Mouse (Mus musculus): Measurements from ENCODE around the gene P2rx3. TPM values are rescaled to one million over a fixed set of nuclear protein-coding genes. Genes with fewer than 3 reads are reported as not detected.

P2rx3 gene
- 0.67 and 0.87 TPM in 2 replicates for polyA plus RNA-seq (2016; fragmentation: Nextera tagmentation; extraction: Ambion mirVana)

GRCm38 (mm10) chr2:85037047-85038026, at the start of gene P2rx3, which contains the start of gene Ssrp1:
Gene P2rx3, minus strand, starts transcription at chr2:85037462.
Gene Ssrp1, plus strand, starts transcription at chr2:85037234.
- Histone ChIP-seq H3K4me1 (replicated peaks) (peaks cover 15% of the 10 kb centered on the region), H3K4me3 (peak within 1 kb of the TSS; percentile 70), H3K27ac (ENCODE audit: poor library complexity, severe bottlenecking) (peak within 1 kb of the TSS; percentile 69), H3K4me2 (peak within 1 kb of the TSS; percentile 77), H3K36me3 (peaks cover 32% of the 10 kb centered on the region), H3K27me3 (replicated peaks) (no peaks in the 10 kb centered on the region), H3K9ac (peak within 1 kb of the TSS; percentile 94), H3K9me3 (replicated peaks) (no peaks in the 10 kb centered on the region)
- WGBS: under 1% methylated on average over 65 of the region's 66 CpGs
- peak; percentile 95 for ATAC-seq (ENCODE audit: insufficient number of reproducible peaks, low FRiP score)

DNA sequence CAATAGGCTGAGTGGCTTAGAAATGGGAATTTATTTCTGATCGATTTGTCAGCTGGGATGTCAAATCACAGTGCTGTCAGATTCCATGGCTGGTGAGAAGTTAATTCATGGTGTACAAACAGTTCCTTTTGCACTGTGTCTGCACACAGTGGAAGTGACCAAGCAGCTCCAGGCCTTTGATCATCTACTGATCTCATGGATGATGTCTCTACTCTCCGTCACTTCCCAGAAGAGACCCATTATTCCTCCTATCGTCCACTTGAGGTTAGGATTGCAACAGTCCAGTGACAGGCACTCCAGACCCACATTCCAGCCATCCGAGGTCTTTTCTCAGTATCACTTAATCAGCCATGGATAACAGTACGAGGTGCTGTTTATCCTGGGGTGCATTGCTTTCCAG, 36.5 kb upstream of the P2rx3 start:
- WGBS: 59% methylated on average over 5 of the region's 5 CpGs
- ATAC-seq (ENCODE audit: insufficient number of reproducible peaks, low FRiP score): no peak

GRCm38 (mm10) chr2:85071921-85072320, 34.7 kb upstream of the P2rx3 start:
- Histone ChIP-seq H3K9me3 (replicated peaks) (no peaks in the 10 kb centered on the region), H3K4me2 (no peak overlapping the region), H3K36me3 (peaks cover 44% of the 10 kb centered on the region), H3K4me3 (no peak overlapping the region), H3K27ac (ENCODE audit: poor library complexity, severe bottlenecking) (no peak overlapping the region), H3K27me3 (replicated peaks) (no peaks in the 10 kb centered on the region), H3K4me1 (replicated peaks) (peaks cover 13% of the 10 kb centered on the region), H3K9ac (no peak overlapping the region)
- 91% methylated on average over 5 of the region's 5 CpGs for WGBS
- ATAC-seq (ENCODE audit: insufficient number of reproducible peaks, low FRiP score): no peak

More for the DNA sequence above, 36.5 kb upstream of the P2rx3 start:
- Histone ChIP-seq H3K27ac (ENCODE audit: poor library complexity, severe bottlenecking) (no peak overlapping the region), H3K36me3 (peaks cover 44% of the 10 kb centered on the region), H3K9ac (no peak overlapping the region), H3K4me3 (no peak overlapping the region), H3K9me3 (replicated peaks) (no peaks in the 10 kb centered on the region), H3K27me3 (replicated peaks) (no peaks in the 10 kb centered on the region), H3K4me1 (replicated peaks) (0 out of 2 replicates have a peak, but pooled peaks cover under 1% of the 10 kb centered on the region), H3K4me2 (no peak overlapping the region)

DNA sequence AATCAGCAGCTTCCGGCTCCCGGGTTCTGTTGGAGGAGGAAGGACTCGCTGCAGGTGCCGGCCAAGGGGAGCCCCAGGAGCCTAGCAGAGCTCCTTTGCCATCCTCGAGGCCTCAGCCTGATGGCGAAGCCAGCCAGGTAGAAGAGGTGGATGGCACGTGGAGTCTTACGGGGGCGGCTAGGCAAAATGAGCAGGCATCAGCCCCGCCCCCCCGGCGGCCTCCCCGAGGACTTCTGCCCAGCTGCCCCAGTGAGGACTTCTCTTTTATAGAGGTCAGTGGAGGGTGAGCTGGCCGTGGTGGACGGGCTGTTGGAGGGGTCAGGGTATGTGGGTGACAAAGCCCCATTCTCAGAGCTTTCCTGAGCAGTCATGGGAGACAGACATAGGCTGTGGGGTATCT, 32.8 kb upstream of the P2rx3 start:
- H3K9ac ChIP-seq: no peak overlapping the region
- H3K4me1 ChIP-seq (replicated peaks): peaks cover 13% of the 10 kb centered on the region
- WGBS: 70% methylated on average over 15 of the region's 15 CpGs
- H3K9me3 ChIP-seq (replicated peaks): no peaks in the 10 kb centered on the region
- no peak overlapping the region for H3K4me2 ChIP-seq
- no peak overlapping the region for H3K27ac ChIP-seq (ENCODE audit: poor library complexity, severe bottlenecking)
- ATAC-seq (ENCODE audit: insufficient number of reproducible peaks, low FRiP score): no peak
- no peaks in the 10 kb centered on the region for H3K27me3 ChIP-seq (replicated peaks)
- H3K4me3 ChIP-seq: no peak overlapping the region
- peaks cover 51% of the 10 kb centered on the region for H3K36me3 ChIP-seq

GRCm38 (mm10) chr2:85068626-85069025, 31.4 kb upstream of the P2rx3 start:
- Histone ChIP-seq H3K27me3 (replicated peaks) (no peaks in the 10 kb centered on the region), H3K9ac (no peak overlapping the region), H3K9me3 (replicated peaks) (no peaks in the 10 kb centered on the region), H3K27ac (ENCODE audit: poor library complexity, severe bottlenecking) (no peak overlapping the region), H3K4me2 (no peak overlapping the region), H3K4me1 (replicated peaks) (peaks cover 13% of the 10 kb centered on the region), H3K36me3 (peaks cover 53% of the 10 kb centered on the region), H3K4me3 (no peak overlapping the region)
- no peak for ATAC-seq (ENCODE audit: insufficient number of reproducible peaks, low FRiP score)
- WGBS: 79% methylated on average over 2 of the region's 2 CpGs

- 62% methylated on average over 10 of the region's 10 CpGs for WGBS
- H3K27me3 ChIP-seq (replicated peaks): no peaks in the 10 kb centered on the region
- no peaks in the 10 kb centered on the region for H3K9me3 ChIP-seq (replicated peaks)
- H3K9ac ChIP-seq: no peak overlapping the region
- peaks cover 54% of the 10 kb centered on the region for H3K36me3 ChIP-seq
- H3K4me1 ChIP-seq (replicated peaks): peaks cover 13% of the 10 kb centered on the region
- no peak overlapping the region for H3K4me2 ChIP-seq
- no peak for ATAC-seq (ENCODE audit: insufficient number of reproducible peaks, low FRiP score)
- no peak overlapping the region for H3K27ac ChIP-seq (ENCODE audit: poor library complexity, severe bottlenecking)
- H3K4me3 ChIP-seq: no peak overlapping the region
These were observed 30.8 kb upstream of the P2rx3 start for GRCm38 (mm10) chr2:85067903-85068625.

DNA sequence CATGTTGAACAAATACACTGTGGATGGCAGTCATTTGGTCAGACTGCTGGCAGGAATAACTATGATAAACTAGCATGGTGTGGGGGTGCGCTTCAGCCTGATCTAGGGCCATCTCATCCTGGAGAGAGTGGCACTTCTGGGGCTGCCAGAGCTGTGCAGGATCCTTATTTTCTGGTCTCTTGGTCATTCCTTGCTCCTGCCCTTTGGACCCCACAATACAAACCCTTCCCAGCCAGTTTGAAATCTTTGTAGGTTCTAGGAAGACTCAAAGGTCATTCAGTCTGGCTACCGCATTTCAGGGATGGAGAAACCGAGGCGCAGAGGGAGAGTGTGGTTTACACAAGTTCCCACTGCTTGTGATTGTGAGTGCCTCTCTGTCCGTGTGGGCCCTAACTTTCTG, 29.7 kb upstream of the P2rx3 start:
- Histone ChIP-seq H3K4me2 (no peak overlapping the region), H3K4me3 (no peak overlapping the region), H3K27me3 (replicated peaks) (no peaks in the 10 kb centered on the region), H3K9me3 (replicated peaks) (no peaks in the 10 kb centered on the region), H3K4me1 (replicated peaks) (peaks cover 13% of the 10 kb centered on the region), H3K36me3 (peaks cover 54% of the 10 kb centered on the region), H3K27ac (ENCODE audit: poor library complexity, severe bottlenecking) (no peak overlapping the region), H3K9ac (no peak overlapping the region)
- ATAC-seq (ENCODE audit: insufficient number of reproducible peaks, low FRiP score): no peak
- WGBS: 87% methylated on average over 5 of the region's 5 CpGs

DNA sequence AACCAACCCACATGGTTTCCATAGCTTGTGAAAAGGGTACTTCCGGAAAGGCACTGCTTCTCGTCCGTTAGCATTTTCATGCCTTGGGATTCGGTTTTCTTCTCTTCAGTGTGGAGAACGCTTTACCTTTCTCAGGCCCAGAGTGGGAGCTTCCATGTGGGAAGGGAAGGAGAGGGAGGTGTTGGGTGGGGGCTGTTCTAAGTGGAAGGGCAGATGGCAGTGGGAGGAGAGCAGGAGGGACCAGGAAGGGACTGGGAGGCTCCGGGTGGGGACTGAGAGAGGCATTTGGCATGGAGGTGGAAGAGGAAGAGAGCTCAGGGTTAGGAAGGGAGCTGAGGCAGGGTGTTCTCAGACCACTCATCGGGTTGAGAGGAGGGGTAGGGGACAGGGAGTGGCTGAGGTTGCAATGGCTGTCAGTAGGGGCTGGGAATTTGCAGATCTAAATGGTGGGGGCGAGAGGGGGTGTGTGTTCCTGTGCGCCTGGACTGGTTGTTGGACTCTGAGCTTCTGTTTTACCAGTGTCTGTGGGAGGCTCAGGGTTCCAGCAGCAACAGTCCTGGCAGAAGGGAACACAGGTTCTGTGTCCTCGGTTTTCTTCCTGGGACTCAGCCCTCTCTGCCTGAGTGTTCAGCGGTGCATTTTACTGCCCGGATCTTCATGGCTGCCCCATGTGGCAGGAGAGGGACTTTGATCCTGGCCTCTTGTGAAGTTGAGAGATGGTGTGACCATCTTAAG, 28.0 kb upstream of the P2rx3 start:
- no peak overlapping the region for H3K4me2 ChIP-seq

GRCm38 (mm10) chr2:85061107-85061541, 23.9 kb upstream of the P2rx3 start:
- peak overlapping the region; percentile 70 for H3K9ac ChIP-seq
- peaks cover 69% of the 10 kb centered on the region for H3K36me3 ChIP-seq
- no peaks in the 10 kb centered on the region for H3K9me3 ChIP-seq (replicated peaks)
- no peak overlapping the region for H3K27ac ChIP-seq (ENCODE audit: poor library complexity, severe bottlenecking)
- peak overlapping the region; percentile 44 for H3K4me3 ChIP-seq
- 25% methylated on average over 10 of the region's 10 CpGs for WGBS
- ATAC-seq (ENCODE audit: insufficient number of reproducible peaks, low FRiP score): 0 out of 2 replicates have a peak, but pooled peaks have one; percentile 2
- H3K4me1 ChIP-seq (replicated peaks): peaks cover 24% of the 10 kb centered on the region
- peak overlapping the region; percentile 73 for H3K4me2 ChIP-seq
- H3K27me3 ChIP-seq (replicated peaks): no peaks in the 10 kb centered on the region

More for the DNA sequence above, 28.0 kb upstream of the P2rx3 start:
- Histone ChIP-seq H3K27me3 (replicated peaks) (no peaks in the 10 kb centered on the region), H3K9me3 (replicated peaks) (no peaks in the 10 kb centered on the region), H3K9ac (no peak overlapping the region), H3K4me1 (replicated peaks) (peaks cover 23% of the 10 kb centered on the region), H3K36me3 (peaks cover 44% of the 10 kb centered on the region), H3K4me3 (no peak overlapping the region), H3K27ac (ENCODE audit: poor library complexity, severe bottlenecking) (no peak overlapping the region)
- WGBS: 80% methylated on average over 12 of the region's 12 CpGs
- ATAC-seq (ENCODE audit: insufficient number of reproducible peaks, low FRiP score): no peak

DNA sequence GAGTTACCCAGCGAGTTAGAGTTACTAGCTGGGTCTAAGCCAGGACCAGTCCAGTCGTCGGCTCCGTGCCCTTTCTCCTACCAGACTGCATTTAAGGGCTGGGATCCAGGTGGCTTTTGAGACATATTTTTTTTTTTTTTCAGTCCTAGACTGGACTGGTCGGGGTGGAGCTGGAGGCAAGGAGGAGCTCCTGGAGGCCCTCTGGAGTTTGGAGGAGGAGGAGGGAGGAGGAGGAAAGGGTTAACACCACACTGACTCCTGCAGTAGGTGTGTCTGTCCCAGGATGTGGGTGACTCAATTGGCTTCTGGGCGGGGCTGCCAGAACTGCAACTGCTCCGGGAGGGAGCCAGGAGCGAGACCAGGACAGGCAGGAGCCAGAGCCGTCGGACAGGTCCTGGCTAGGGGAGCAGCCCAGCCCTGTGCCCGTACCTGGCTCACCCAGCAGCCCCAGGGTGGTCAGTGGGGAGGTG, 23.4 kb upstream of the P2rx3 start:
- Histone ChIP-seq H3K27me3 (replicated peaks) (no peaks in the 10 kb centered on the region), H3K9me3 (replicated peaks) (no peaks in the 10 kb centered on the region), H3K4me2 (peak overlapping the region; percentile 73), H3K4me3 (peak overlapping the region; percentile 44), H3K9ac (peak overlapping the region; percentile 70), H3K27ac (ENCODE audit: poor library complexity, severe bottlenecking) (0 out of 2 replicates have a peak overlapping the region, but pooled peaks have one; percentile 15), H3K4me1 (replicated peaks) (peaks cover 28% of the 10 kb centered on the region), H3K36me3 (peaks cover 71% of the 10 kb centered on the region)
- peak; percentile 70 for ATAC-seq (ENCODE audit: insufficient number of reproducible peaks, low FRiP score)
- 10% methylated on average over 11 of the region's 11 CpGs for WGBS

All from heart, embryonic 12.5 days (tissue).